Mouse (Mus musculus): ENCODE results near the gene Styxl1. TPM values are rescaled to one million over a fixed set of nuclear protein-coding genes. Genes with fewer than 3 reads are reported as not detected.

The Styxl1 gene
- total RNA-seq, 4 experiments from 2014 or later, result 0.38 to 0.77 (median 0.73) TPM; not detected in 1

Small RNA genes lying within 50 kb of the gene (microRNA-seq; reads per million reads assigned to microRNA genes)
- 0 to 0.17 reads per million in 2 experiments for gene Mir7034

Other genes starting within 250 kb of the Styxl1 start
- gene Hip1, start 233.3 kb downstream of the Styxl1 start, total RNA-seq (2022), result 10 to 100 TPM; 18.9 to 39.9 (median 33.1) TPM
- gene Ccl26, start 214.8 kb downstream of the Styxl1 start, total RNA-seq (2022), result not detected
- gene Ccl24, start 205.3 kb downstream of the Styxl1 start, total RNA-seq (2022), result 1 to 10 TPM in 1 of 4 experiments, under 1 TPM in 2, not detected in 1; 0.55 to 2.0 (median 0.71) TPM
- 10 to 100 TPM; 46.0 to 64.8 (median 57.1) TPM for gene Rhbdd2, start 145.8 kb downstream of the Styxl1 start, total RNA-seq (2022)
- 100 to 1,000 TPM; 229 to 400 (median 271) TPM for gene Por, start 108.4 kb downstream of the Styxl1 start, total RNA-seq (2022)
- gene Tmem120a, start 33.9 kb downstream of the Styxl1 start, total RNA-seq (2022), result 10 to 100 TPM; 33.3 to 60.0 (median 44.2) TPM
- gene Mdh2, start 95 bp upstream of the Styxl1 start, total RNA-seq (2022), result 100 to 1,000 TPM; 310 to 438 (median 388) TPM
- 1 to 10 TPM; 2.4 to 8.4 (median 5.9) TPM for gene Srrm3, start 28.5 kb upstream of the Styxl1 start, total RNA-seq (2022)
- gene Hspb1, start 109.5 kb upstream of the Styxl1 start, total RNA-seq (2022), result 100 to 1,000 TPM; 113 to 288 (median 256) TPM
- gene Ywhag, start 156.2 kb upstream of the Styxl1 start, total RNA-seq (2022), result 100 to 1,000 TPM; 434 to 601 (median 481) TPM
- 10 to 100 TPM in 1 of 4 experiments, 1 to 10 TPM in 3; 4.5 to 15.0 (median 7.8) TPM for gene Ssc4d, start 196.1 kb upstream of the Styxl1 start, total RNA-seq (2022)
- gene Zp3, start 201.7 kb upstream of the Styxl1 start, total RNA-seq (2022), result not detected
- 10 to 100 TPM; 13.0 to 17.6 (median 16.9) TPM for gene Dtx2, start 216.4 kb upstream of the Styxl1 start, total RNA-seq (2022)